Mouse (Mus musculus) embryo, embryonic 9.5 days (tissue): ENCODE data around the gene Plekhm3.

Source experiments
- DNase-seq: peaks from one replicate; pipeline ENCODE4 v3.0.0-alpha.2; 2017; ENCODE audit errors: extremely low spot score

Plekhm3 gene

DNA sequence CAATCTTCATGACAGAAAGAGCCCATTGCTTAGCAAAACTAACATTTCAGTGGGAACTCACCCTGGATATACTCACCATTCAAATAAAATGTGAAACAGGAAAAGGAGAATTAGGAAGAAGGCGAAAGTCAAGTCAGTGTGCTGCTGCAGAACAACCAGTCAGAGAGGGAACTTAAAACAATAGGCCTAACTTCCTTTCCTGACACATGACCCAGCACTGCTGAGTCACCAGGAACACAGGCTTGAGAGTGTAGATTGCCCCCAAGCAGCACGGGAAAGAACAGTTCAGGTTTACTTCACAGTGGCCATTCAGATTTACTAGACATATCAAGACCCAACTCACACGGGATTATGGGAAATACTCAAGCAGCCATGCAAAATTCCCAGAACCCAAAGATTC is 80.3 kb downstream of the Plekhm3 start:
- no peak for DNase-seq

DNA sequence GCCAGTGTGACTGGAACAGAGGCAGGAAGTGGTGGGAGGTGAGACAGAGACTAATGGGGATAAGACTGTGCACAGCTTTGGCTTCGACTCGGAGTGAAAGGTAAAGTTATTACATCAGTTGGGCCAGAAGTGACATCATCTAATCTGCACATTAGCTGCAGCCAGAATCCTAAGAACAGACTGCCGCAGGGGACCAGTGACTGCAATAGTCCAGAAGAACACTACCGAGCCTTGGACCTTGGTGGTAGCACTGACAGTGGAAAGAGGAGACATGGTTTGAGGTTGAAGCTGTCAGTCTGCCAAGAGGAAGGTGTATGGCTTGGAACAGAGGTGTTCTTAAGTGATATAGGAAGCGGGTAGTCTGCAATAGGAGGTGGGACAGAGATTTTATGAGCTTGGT is 80.9 kb downstream of the Plekhm3 start:
- DNase-seq = no peak

DNA sequence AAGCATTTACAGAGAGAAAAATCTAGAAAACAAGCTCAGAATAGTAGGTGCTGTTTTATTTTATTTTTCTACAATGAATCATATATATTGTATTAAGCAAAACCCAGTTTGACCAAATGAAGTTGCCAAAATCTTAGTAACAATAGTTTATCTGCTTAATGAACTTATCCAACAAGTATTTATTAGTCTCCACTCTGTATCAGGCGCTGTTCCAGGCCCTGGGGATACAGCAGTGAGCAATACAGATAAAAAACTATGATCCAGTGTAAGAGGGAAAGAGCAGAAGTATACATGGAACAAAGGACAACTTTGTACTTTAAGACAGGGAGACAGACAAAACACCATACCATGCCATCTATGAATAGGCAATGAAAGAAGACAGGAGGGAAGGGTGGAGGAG is 81.5 kb downstream of the Plekhm3 start:
- DNase-seq = no peak

- no peak for DNase-seq
Observed at GRCm38 (mm10) chr1:64871956-64872355, 84.7 kb downstream of the Plekhm3 start.

DNA sequence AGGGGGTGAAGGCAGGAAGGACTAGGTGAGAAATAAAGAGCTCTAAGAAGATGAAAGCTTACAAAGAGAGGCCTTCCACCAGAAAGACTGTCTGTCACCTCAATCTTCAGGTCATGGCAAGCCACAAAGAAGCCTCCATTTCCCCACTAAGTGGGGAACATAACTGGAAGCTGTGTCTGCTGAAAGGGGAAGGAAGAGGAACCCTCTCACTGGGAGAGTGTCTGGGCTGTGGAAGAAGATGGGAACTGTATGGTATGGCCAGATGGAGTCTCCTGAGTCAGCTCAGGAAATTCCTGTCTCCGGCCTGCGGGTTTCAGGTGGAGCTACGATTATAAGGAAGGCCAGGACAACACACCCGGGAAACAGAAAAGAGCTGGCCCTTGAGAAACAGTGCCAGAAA is 88.9 kb downstream of the Plekhm3 start:
- no peak for DNase-seq

DNA sequence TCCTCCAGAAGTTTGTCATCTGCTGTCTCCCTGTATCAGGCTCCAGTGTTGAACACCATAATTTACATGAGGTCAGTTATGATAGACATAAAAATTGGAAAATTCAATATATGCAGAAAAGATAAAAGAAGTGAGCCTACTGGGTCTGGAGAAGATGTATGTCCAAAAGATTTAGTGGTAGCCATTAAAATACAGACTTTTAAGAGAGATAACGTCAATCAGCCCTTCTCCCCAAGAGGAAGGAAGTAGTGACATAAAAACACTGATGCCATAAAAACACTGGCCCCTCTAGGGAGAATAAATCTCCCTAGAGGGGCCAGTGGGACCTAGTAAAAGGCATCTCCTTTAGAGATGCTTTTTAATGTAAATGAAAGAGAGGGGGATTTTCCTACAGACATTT is 90.5 kb downstream of the Plekhm3 start:
- no peak for DNase-seq

DNA sequence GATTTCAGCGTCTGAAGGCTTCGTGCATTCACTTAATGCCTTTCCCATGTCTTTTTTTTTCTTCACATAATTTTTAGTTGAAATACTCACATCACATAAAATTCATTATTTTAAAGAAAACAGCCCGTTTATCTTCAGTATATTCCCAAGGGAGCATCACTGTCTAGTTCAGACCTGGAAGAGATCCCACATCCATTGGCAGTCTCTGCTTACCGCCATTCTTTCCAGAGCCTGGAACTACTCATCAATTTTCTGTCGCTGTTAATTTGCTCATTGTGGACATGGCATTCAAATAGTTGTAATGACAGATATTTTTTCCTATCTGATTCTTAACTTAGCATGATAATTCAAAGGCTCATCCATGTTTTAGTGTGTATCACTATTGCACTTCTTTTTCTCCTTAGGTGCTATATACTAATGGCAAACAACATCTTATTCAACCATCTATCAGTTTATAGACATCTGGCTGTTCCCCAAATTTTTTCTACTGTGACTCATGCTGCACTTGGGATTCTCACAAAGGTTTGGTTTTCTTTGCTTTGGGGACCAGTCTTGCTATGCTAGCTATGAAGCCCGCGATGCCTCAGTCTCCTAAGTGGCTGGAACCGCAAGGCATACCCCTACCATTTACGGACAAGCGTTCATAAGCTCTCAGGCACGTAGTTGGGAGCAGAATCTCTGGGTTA is 96.2 kb downstream of the Plekhm3 start:
- no peak for DNase-seq

DNA sequence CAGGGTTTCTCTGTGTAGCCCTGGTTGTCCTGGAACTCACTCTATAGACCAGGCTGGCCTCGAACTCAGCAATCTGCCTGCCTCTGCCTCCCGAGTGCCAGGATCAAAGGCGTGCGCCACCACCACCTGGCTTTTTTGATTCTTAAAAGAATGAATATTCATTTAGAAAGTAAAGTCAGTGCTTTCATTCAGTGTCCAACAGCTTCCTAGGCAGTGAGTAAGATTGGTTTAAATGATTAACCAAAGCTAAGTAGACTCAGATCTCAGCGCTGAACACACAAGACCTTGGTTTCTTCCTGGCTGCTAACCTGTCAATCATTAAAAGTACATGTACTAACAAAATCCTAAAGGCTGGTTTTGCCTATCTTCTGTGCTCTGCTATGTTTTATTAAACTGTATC is 96.8 kb downstream of the Plekhm3 start:
- no peak for DNase-seq

- no peak for DNase-seq
Observed at GRCm38 (mm10) chr1:64854835-64855234, 101.8 kb downstream of the Plekhm3 start.

DNA sequence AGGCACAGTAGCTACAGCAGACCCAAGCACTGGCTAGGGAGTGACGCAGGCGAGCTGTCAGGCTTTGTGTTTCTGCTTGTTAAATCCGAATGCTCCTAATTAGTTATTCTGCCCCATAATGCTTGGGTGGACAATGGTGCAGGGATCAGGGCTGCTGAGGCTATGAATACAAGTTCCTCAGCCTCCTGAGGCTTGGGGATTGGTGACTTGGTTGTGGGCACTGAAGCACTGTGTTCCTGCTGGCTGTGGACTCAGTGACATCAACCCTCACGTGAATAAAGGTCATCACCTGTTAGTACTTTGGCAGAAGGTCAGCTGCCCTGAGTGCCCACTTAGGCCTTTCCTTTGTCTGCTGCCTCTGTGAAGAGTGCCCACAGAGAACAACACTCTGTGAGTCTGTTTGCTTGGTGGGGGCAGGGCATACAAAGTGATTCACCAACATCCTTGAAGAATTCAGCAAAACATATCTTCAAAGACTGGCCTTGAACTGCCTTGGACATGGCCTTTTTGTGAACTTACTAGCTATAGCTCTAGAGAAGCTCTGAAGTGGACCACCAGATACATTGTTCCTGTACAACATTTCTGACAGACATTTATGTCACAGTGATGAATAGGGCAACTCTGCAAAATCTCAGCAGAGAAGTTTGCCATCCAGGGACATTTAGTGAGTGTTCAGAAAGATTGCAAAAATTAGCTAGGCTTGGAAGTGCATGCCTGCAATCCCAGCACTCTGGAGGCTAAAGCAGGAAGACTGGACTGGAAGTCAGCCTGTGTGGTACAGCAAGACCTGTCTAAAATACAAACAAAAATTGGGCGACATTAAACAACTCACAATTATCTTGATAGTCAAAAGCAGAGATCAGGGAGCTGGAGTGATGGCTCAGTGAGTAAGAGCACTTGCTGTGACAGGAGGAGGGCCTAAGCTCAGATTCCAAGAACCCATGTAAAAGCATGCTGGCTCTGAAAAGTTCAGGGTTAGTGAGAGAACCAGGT is 102.6 kb downstream of the Plekhm3 start:
- DNase-seq = peak; percentile 24

- no peak for DNase-seq
Observed at GRCm38 (mm10) chr1:64853244-64853643, 103.4 kb downstream of the Plekhm3 start.

- DNase-seq = no peak
Observed at GRCm38 (mm10) chr1:64852272-64852671, 104.4 kb downstream of the Plekhm3 start.

DNA sequence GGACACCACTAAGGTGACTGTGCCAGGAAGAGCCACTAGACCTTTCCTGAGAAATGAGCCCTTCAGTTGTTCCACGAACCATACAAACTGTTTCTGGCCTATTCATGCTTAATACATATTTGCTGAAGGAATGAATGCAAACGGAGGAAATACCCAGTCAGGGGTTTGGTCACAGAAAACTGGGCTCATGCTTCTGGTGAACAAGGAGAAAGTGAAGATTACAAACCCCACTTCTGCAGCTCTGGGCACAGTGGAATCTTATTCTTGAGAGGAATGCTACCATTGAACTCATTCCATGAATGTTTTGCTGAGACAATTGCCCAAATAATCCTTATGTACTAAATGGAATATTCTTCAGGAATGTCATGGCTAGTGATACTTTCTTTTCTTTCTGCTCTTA is 106.3 kb downstream of the Plekhm3 start:
- DNase-seq = no peak

DNA sequence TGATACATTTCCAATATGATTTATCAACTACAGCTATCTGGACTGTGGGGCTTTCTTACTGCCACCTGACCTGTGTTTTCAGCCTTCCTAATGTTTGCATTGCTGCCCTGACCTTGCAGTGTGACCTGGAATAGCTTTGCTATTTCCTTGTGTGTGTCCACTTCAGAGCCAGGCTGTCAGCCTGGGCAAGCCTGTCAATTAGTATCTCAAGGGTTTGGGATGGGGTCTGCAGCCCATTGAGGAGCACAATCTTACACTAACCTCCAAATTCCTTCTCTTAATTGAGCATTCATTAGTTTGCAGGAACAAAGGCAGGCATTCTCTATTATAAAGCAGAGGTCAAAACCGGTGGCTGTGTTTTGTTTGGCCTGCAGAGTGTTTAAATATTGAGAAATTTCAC is 107.6 kb downstream of the Plekhm3 start:
- no peak for DNase-seq

GRCm38 (mm10) chr1:64848081-64848480 is 108.5 kb downstream of the Plekhm3 start:
- DNase-seq = no peak

DNA sequence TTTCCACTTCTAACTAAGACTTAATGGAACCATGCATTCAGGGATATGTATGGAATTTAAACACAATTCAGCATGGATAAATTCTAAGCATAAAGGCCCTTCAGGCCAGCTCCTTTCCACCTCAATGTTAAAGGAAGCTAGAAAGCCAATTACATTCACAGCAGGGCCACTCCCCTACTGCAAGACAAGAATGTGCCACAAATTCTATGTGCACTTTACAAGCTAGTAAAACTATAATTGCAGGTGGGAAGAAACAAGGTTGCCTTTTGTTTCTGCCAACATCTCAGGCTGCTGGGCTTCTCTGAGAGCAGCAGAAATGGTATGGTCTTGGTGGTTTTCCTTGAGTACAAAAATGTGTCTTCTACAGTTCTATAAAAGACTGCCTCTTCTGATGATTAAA is 109.1 kb downstream of the Plekhm3 start:
- DNase-seq = no peak

DNA sequence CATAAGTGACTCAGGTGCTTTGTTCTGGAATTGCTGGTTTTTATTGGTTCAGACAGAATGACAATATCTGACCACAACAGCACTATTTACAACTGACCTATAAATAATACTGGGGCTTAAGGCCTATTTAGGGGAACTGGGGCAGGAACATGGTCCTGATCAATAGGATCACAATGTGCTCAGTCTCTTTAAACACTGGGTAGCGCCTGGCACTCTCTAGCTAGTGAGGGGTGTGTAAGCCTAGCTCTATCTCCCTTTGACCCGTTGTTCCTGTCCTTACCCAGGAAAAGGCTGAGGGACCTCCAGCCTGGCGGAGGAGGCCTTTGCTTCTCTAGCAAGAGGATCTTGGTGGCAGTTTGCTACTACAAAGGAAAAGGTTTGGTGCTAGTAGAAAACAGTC is 111.6 kb downstream of the Plekhm3 start:
- DNase-seq = no peak

GRCm38 (mm10) chr1:64843900-64844616 is 112.6 kb downstream of the Plekhm3 start:
- no peak for DNase-seq

GRCm38 (mm10) chr1:64840930-64841329 is 115.7 kb downstream of the Plekhm3 start:
- DNase-seq = no peak

GRCm38 (mm10) chr1:64836584-64836983 is 120.0 kb downstream of the Plekhm3 start:
- DNase-seq = no peak

GRCm38 (mm10) chr1:64836114-64836513 is 120.5 kb downstream of the Plekhm3 start:
- no peak for DNase-seq

GRCm38 (mm10) chr1:64831552-64831951 is 125.1 kb downstream of the Plekhm3 start:
- no peak for DNase-seq
